Mouse (Mus musculus): Measurements from ENCODE around the gene Gramd1b. TPM values are rescaled to one million over a fixed set of nuclear protein-coding genes. Genes with fewer than 3 reads are reported as not detected.
A peak's percentile ranks its signal among the peaks of the same experiment; 100 is the strongest.

The Gramd1b gene
- polyA plus RNA-seq, 1 experiment from 2014 or later, result 19.5 TPM

GRCm38 (mm10) chr9:40469403-40470137, 61.6 kb downstream of the Gramd1b start:
- Histone ChIP-seq H3K4me2 (ENCODE audit: low read length) (no peak overlapping the region), H3K36me3 (ENCODE audit: control insufficient read depth, insufficient read depth) (no peaks in the 10 kb centered on the region), H3K4me1 (replicated peaks; ENCODE audit: control insufficient read depth, insufficient read depth, low read length) (no peaks in the 10 kb centered on the region; the same call in 1 of the 2 replicates), H3K9me3 (ENCODE audit: control insufficient read depth, low read length) (no peaks in the 10 kb centered on the region), H3K27ac (ENCODE audit: low read length) (peak overlapping the region; percentile 8; the same call in 1 of the 2 replicates), H3K9ac (replicated peaks; ENCODE audit: low read depth, low read length) (no peak overlapping the region), H3K4me3 (replicated peaks; ENCODE audit: low read length) (no peak overlapping the region), H3K27me3 (replicated peaks; ENCODE audit: control insufficient read depth, insufficient read depth, low read length) (no peaks in the 10 kb centered on the region)
- WGBS, result 53% methylated on average over 15 of the region's 15 CpGs
- no peak for ATAC-seq

- no peak overlapping the region for H3K27ac ChIP-seq (ENCODE audit: low read length)
- H3K9ac ChIP-seq (replicated peaks; ENCODE audit: low read depth, low read length), result no peak overlapping the region
- H3K9me3 ChIP-seq (ENCODE audit: control insufficient read depth, low read length), result no peaks in the 10 kb centered on the region
- no peaks in the 10 kb centered on the region for H3K36me3 ChIP-seq (ENCODE audit: control insufficient read depth, insufficient read depth)
- no peaks in the 10 kb centered on the region for H3K27me3 ChIP-seq (replicated peaks; ENCODE audit: control insufficient read depth, insufficient read depth, low read length)
- no peak for ATAC-seq
- no peak overlapping the region for H3K4me3 ChIP-seq (replicated peaks; ENCODE audit: low read length)
- 80% methylated on average over 7 of the region's 7 CpGs for WGBS
- no peaks in the 10 kb centered on the region; the same call in 1 of the 2 replicates for H3K4me1 ChIP-seq (replicated peaks; ENCODE audit: control insufficient read depth, insufficient read depth, low read length)
- no peak overlapping the region for H3K4me2 ChIP-seq (ENCODE audit: low read length)
Observed at GRCm38 (mm10) chr9:40466782-40467181, 64.4 kb downstream of the Gramd1b start.

GRCm38 (mm10) chr9:40465596-40465995, 65.6 kb downstream of the Gramd1b start:
- 94% methylated on average over 5 of the region's 5 CpGs for WGBS
- ATAC-seq, result no peak
- peak overlapping the region; percentile 11; the same call in 1 of the 2 replicates for H3K27ac ChIP-seq (ENCODE audit: low read length)

GRCm38 (mm10) chr9:40462401-40462800, 68.8 kb downstream of the Gramd1b start:
- H3K4me3 ChIP-seq (replicated peaks; ENCODE audit: low read length), result no peak overlapping the region
- ATAC-seq, result no peak
- no peak overlapping the region for H3K9ac ChIP-seq (replicated peaks; ENCODE audit: low read depth, low read length)
- H3K27ac ChIP-seq (ENCODE audit: low read length), result no peak overlapping the region
- no peak overlapping the region for H3K4me2 ChIP-seq (ENCODE audit: low read length)
- no peaks in the 10 kb centered on the region for H3K9me3 ChIP-seq (ENCODE audit: control insufficient read depth, low read length)
- 66% methylated on average over 6 of the region's 6 CpGs for WGBS
- no peaks in the 10 kb centered on the region for H3K36me3 ChIP-seq (ENCODE audit: control insufficient read depth, insufficient read depth)
- H3K4me1 ChIP-seq (replicated peaks; ENCODE audit: control insufficient read depth, insufficient read depth, low read length), result no peaks in the 10 kb centered on the region; the same call in 1 of the 2 replicates
- no peaks in the 10 kb centered on the region for H3K27me3 ChIP-seq (replicated peaks; ENCODE audit: control insufficient read depth, insufficient read depth, low read length)

More at GRCm38 (mm10) chr9:40465596-40465995, 65.6 kb downstream of the Gramd1b start:
- H3K4me2 ChIP-seq (ENCODE audit: low read length), result no peak overlapping the region
- no peak overlapping the region for H3K9ac ChIP-seq (replicated peaks; ENCODE audit: low read depth, low read length)
- H3K27me3 ChIP-seq (replicated peaks; ENCODE audit: control insufficient read depth, insufficient read depth, low read length), result no peaks in the 10 kb centered on the region
- H3K4me3 ChIP-seq (replicated peaks; ENCODE audit: low read length), result no peak overlapping the region
- no peaks in the 10 kb centered on the region; the same call in 1 of the 2 replicates for H3K4me1 ChIP-seq (replicated peaks; ENCODE audit: control insufficient read depth, insufficient read depth, low read length)
- no peaks in the 10 kb centered on the region for H3K36me3 ChIP-seq (ENCODE audit: control insufficient read depth, insufficient read depth)
- H3K9me3 ChIP-seq (ENCODE audit: control insufficient read depth, low read length), result no peaks in the 10 kb centered on the region

GRCm38 (mm10) chr9:40460781-40461180, 70.4 kb downstream of the Gramd1b start:
- no peaks in the 10 kb centered on the region for H3K9me3 ChIP-seq (ENCODE audit: control insufficient read depth, low read length)
- H3K27ac ChIP-seq (ENCODE audit: low read length), result no peak overlapping the region
- H3K9ac ChIP-seq (replicated peaks; ENCODE audit: low read depth, low read length), result no peak overlapping the region
- H3K4me2 ChIP-seq (ENCODE audit: low read length), result no peak overlapping the region
- no peaks in the 10 kb centered on the region for H3K36me3 ChIP-seq (ENCODE audit: control insufficient read depth, insufficient read depth)
- no peak overlapping the region for H3K4me3 ChIP-seq (replicated peaks; ENCODE audit: low read length)
- H3K4me1 ChIP-seq (replicated peaks; ENCODE audit: control insufficient read depth, insufficient read depth, low read length), result peaks cover 8% of the 10 kb centered on the region
- ATAC-seq, result no peak
- 57% methylated on average over 6 of the region's 6 CpGs for WGBS
- no peaks in the 10 kb centered on the region for H3K27me3 ChIP-seq (replicated peaks; ENCODE audit: control insufficient read depth, insufficient read depth, low read length)

- Histone ChIP-seq H3K9ac (replicated peaks; ENCODE audit: low read depth, low read length) (no peak overlapping the region), H3K4me3 (replicated peaks; ENCODE audit: low read length) (no peak overlapping the region), H3K36me3 (ENCODE audit: control insufficient read depth, insufficient read depth) (no peaks in the 10 kb centered on the region), H3K9me3 (ENCODE audit: control insufficient read depth, low read length) (no peaks in the 10 kb centered on the region), H3K4me2 (ENCODE audit: low read length) (no peak overlapping the region), H3K27ac (ENCODE audit: low read length) (no peak overlapping the region), H3K27me3 (replicated peaks; ENCODE audit: control insufficient read depth, insufficient read depth, low read length) (no peaks in the 10 kb centered on the region), H3K4me1 (replicated peaks; ENCODE audit: control insufficient read depth, insufficient read depth, low read length) (peaks cover 18% of the 10 kb centered on the region)
- no peak for ATAC-seq
- 79% methylated on average over 5 of the region's 5 CpGs for WGBS
Observed at GRCm38 (mm10) chr9:40459304-40460280, 71.6 kb downstream of the Gramd1b start.

- H3K9me3 ChIP-seq (ENCODE audit: control insufficient read depth, low read length), result no peaks in the 10 kb centered on the region
- no peak overlapping the region for H3K9ac ChIP-seq (replicated peaks; ENCODE audit: low read depth, low read length)
- no peaks in the 10 kb centered on the region for H3K27me3 ChIP-seq (replicated peaks; ENCODE audit: control insufficient read depth, insufficient read depth, low read length)
- H3K4me2 ChIP-seq (ENCODE audit: low read length), result no peak overlapping the region
- no peak overlapping the region for H3K4me3 ChIP-seq (replicated peaks; ENCODE audit: low read length)
- no peaks in the 10 kb centered on the region for H3K36me3 ChIP-seq (ENCODE audit: control insufficient read depth, insufficient read depth)
- no peak overlapping the region for H3K27ac ChIP-seq (ENCODE audit: low read length)
- H3K4me1 ChIP-seq (replicated peaks; ENCODE audit: control insufficient read depth, insufficient read depth, low read length), result peaks cover 18% of the 10 kb centered on the region
- WGBS, result 79% methylated on average over 4 of the region's 4 CpGs
- no peak for ATAC-seq
Observed at GRCm38 (mm10) chr9:40458559-40459303, 72.5 kb downstream of the Gramd1b start.

GRCm38 (mm10) chr9:40457448-40457847, 73.7 kb downstream of the Gramd1b start:
- no peak overlapping the region for H3K4me2 ChIP-seq (ENCODE audit: low read length)
- H3K4me1 ChIP-seq (replicated peaks; ENCODE audit: control insufficient read depth, insufficient read depth, low read length), result peaks cover 18% of the 10 kb centered on the region
- 85% methylated on average over 5 of the region's 5 CpGs for WGBS
- ATAC-seq, result no peak
- no peak overlapping the region for H3K9ac ChIP-seq (replicated peaks; ENCODE audit: low read depth, low read length)
- no peaks in the 10 kb centered on the region for H3K9me3 ChIP-seq (ENCODE audit: control insufficient read depth, low read length)
- no peaks in the 10 kb centered on the region for H3K36me3 ChIP-seq (ENCODE audit: control insufficient read depth, insufficient read depth)
- H3K27ac ChIP-seq (ENCODE audit: low read length), result no peak overlapping the region
- no peak overlapping the region for H3K4me3 ChIP-seq (replicated peaks; ENCODE audit: low read length)
- no peaks in the 10 kb centered on the region for H3K27me3 ChIP-seq (replicated peaks; ENCODE audit: control insufficient read depth, insufficient read depth, low read length)
